Mouse (Mus musculus): ENCODE measurements around the gene Rbm20.
A peak's percentile ranks its signal among the peaks of the same experiment; 100 is the strongest.
"Not testable (repeated sequence)": the region's sequence is repeated elsewhere in the genome, so short reads cannot be mapped to it uniquely, and the experiment has no call there.

Gene Rbm20

GRCm38 (mm10) chr19:53888331-53888730 is 211.2 kb downstream of the Rbm20 start:
- DNase-seq, result no peak

GRCm38 (mm10) chr19:53889555-53889954 is 212.4 kb downstream of the Rbm20 start:
- no peak for DNase-seq

- no peak for DNase-seq
Measured at GRCm38 (mm10) chr19:53890274-53890673, 213.2 kb downstream of the Rbm20 start.

GRCm38 (mm10) chr19:53890781-53891251 is 213.7 kb downstream of the Rbm20 start:
- DNase-seq, result peak; percentile 30 to 48

DNA sequence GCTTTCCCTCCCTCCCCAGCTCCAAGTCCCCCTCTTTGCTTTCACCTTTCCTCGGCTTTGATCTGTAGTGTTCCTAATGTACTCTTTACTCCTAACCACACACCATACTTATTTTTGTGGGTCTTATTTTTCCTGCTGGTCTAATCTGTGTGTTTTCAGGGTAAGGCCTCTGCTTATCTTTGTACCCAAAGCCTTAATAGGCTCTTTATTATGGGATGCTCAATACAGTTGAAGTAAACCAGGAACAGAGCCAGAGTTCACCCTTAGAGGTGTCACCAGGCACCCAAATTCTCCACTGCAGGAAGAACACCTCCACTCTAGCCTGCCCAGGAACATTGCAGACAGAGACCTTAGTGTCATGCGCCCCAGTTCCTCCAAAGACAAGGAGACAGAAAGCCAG is 214.5 kb downstream of the Rbm20 start:
- DNase-seq, result no peak

DNA sequence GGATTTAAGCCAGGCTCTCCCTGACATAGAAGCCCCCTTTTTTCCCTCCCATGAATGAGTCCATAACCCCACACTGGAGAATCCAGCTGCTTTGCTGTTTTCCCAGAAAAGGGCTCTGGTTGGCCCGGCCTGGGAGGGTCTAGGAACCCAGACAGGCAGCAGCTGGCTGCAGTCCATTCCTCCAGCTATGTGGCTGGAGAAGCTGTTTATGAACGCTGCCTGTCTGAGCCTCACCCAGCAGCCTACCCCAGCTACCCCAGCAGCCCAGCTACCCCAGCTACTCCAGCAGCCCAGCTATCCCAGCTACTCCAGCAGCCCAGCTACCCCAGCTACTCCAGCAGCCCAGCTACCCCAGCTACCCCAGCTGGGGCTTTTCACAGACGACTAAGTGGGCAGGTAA is 215.0 kb downstream of the Rbm20 start, which contains the start of gene Pdcd4:
Pdcd4 (plus strand) TSS at position 171 of the 400 bp plus-strand sequence.
- peak; percentile 68 to 76 for DNase-seq

- DNase-seq, result no peak
Measured at GRCm38 (mm10) chr19:53892838-53893359, 215.8 kb downstream of the Rbm20 start.

DNA sequence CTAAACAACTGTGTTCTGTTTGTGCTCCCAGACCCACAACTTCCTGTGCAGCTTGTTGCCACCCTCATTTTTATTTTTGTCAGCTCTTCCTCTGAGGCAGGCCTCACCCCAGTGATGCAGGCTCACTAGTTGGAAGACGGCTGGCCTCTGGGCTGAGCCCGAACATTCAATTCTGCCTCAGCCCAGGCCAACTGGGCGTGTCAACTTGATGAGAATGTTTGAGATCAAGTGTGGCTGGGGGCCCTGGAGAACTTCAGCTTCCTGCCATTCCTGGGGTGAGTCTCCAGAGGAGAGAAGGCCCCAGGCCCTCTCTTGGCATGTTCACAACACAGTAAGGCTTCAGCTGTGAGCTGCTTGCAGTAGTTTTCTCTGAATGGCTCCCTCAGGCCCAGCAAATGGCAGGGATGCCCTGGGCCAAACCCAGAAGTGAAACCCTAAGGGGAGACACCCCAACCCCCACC is 216.6 kb downstream of the Rbm20 start:
- DNase-seq, result peak; percentile 29 to 52

- DNase-seq, result peak in 1 of 2 experiments; percentile 11
Measured at GRCm38 (mm10) chr19:53894538-53895121, 217.5 kb downstream of the Rbm20 start.

DNA sequence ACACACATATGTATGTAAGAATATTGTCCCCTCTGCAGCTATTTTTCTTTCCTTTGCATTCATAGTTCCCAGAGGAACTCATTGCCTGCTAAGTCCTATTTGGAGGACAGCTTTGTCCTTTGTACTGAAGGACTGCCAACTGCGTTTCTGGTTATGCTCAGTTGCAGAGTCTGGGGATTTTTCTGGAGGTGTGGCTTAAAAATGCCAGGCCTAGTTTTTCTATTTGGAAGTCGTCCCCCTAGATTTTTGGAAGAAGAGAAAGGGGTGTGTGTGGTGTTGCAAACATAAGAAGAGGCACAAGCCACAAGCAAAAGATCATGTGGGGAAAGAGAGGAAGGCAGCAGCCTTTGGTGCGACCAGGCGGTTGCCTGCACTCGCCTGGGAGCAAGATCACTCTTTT is 220.9 kb downstream of the Rbm20 start:
- no peak for DNase-seq

- DNase-seq, result no peak
Measured at GRCm38 (mm10) chr19:53898498-53898897, 221.4 kb downstream of the Rbm20 start.

- peak; percentile 20 to 45 for DNase-seq
Measured at GRCm38 (mm10) chr19:53898970-53899900, 222.1 kb downstream of the Rbm20 start.

GRCm38 (mm10) chr19:53899941-53900610 is 223.0 kb downstream of the Rbm20 start:
- DNase-seq, result no peak

GRCm38 (mm10) chr19:53901931-53902738 is 225.0 kb downstream of the Rbm20 start:
- DNase-seq, result no peak

- DNase-seq, result peak; percentile 96 to 99
Measured at GRCm38 (mm10) chr19:53902739-53903487, 225.8 kb downstream of the Rbm20 start.

GRCm38 (mm10) chr19:53903507-53904321 is 226.6 kb downstream of the Rbm20 start:
- DNase-seq, result peak; percentile 69 to 80

DNA sequence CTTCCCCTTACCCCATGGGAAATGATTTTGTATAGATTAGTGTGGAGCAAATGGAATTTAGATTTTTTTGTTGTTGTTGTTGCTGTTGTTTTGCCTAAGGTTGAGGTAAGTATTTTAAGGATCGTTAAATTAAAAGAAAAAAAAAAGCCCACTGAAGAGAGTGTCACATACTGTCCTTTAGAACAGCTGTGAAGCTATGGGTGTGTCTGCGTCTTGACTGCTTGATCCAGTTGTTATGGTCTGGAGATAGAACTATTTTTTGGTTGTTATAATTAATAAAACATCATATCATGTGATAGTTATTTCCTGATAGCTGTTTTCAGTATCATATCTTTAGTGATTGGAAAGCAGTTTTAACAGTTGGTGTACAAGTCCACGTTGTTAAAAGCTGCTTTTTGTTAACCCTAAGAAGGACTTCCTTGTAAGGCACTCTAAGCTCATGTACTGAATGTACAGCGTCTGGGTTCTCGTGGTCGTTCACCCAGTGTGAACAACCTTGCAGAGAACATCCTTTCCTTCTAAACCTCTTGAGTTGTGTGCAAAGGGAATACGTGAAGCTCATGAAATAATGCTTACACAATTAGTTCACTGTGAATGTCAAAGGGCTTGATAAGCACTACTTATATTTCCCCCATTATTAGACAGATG is 227.9 kb downstream of the Rbm20 start:
- no peak for DNase-seq

DNA sequence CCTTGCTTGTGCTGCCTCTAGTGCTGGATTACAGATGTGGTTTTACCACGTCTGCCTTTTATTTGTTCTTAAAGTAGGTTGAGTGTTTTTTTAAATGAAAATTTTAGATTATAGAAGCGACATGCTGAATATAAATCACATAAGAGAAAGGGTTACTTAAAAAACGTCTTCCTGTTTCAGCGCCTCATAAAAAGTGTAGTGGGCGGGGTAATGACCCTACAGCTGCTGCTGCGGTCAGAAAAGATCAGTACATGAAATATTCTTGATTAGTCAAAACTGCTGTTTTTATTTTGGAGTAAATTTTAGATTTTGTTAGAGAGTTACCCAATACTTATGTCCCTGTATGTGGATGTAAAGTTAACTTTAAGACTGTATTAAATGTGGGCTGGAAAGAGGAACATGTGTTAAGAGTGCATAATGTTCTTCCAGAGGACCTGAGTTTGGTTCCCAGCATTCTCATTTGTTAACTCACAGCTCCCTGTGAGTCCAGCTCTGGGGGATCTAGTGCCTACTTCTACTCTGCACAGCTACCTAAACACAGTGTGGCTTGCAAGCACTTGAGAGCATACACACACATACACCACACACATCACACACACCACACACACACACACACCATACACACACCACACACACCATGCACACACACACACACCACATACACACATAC is 229.1 kb downstream of the Rbm20 start:
- peak; percentile 40 to 42 for DNase-seq

DNA sequence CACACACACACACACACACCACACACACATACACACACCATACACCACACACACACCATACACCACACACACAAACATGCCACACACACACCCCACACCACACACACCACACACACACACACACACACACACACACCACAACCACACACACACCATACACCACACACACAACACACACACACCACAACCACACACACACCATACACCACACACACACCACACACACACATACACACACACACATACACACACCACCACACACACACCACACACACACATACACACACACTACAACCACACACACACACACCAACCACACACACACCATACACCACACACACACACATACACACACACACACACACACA is 229.6 kb downstream of the Rbm20 start:
- DNase-seq, result not testable (repeated sequence)

Data from kidney, postnatal 4 days (tissue).